Mouse (Mus musculus) kidney, adult 2 months (tissue): Measurements from ENCODE around the gene Zbtb34.

Experiments
- CTCF ChIP-seq: fragments of 200-500 bp; conservative IDR thresholded peaks from 2 replicates; pipeline ENCODE4 v1.5.1; 2011; ENCODE audit warnings: low read depth, mild to moderate bottlenecking, control low read depth, low read length, moderate library complexity, mixed read lengths; ENCODE audit not compliant: insufficient read depth, insufficient read length
- POLR2A ChIP-seq: fragments of 200-500 bp; IDR thresholded peaks from one replicate; pipeline ENCODE4 v1.6.1; 2011; ENCODE audit warnings: low read depth, low read length, control low read depth

DNA sequence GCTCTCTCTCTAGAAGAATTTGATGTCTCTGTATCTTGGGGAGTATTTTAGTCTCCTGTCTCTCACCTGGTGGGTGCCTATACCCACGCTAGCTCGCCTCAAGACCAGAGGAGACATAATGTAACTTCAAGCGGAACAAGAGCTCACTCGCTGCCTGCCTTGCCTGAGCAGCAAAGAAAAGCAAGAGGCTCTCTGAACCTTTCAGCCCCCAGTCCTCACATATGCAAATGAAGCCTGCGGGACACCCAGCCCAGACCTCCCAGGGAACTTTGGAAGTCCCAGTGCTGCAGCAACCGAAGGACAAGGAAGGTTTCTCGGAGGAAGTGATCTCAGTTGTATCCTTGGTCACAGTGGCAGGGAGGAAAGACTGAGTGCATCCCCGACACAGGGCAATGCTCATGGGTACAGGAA is 8.4 kb upstream of the Zbtb34 start:
- TF ChIP-seq CTCF (no peak), POLR2A (no peak)
